Mouse (Mus musculus) E14TG2a.4 (cell line): Measurements from ENCODE around the gene Trim69.
A peak's percentile ranks its signal among the peaks of the same experiment; 100 is the strongest.

Experiments used
- H3K27me3 ChIP-seq: 2 replicates; pipeline ENCODE4 v1.6.1; 2014; ENCODE audit warnings: low read length, control low read depth; ENCODE audit not compliant: insufficient read depth
- H3K36me3 ChIP-seq: 2 replicates; pipeline ENCODE4 v1.6.1; 2014; ENCODE audit warnings: low read length, control low read depth; ENCODE audit not compliant: insufficient read depth
- H3K4me1 ChIP-seq: replicated peaks from 2 replicates; pipeline ENCODE4 v1.6.1; 2014; ENCODE audit warnings: low read depth, low read length, control low read depth
- H3K4me3 ChIP-seq: replicated peaks from 2 replicates; pipeline ENCODE4 v1.5.1; 2014; ENCODE audit warnings: mild to moderate bottlenecking, low read length
- H3K9me3 ChIP-seq: 2 replicates; pipeline ENCODE4 v1.6.1; 2014; ENCODE audit warnings: low read length, control low read depth
- CTCF ChIP-seq: conservative IDR thresholded peaks from 2 replicates; pipeline ENCODE4 v1.5.1; 2014; ENCODE audit warnings: low read length
- NANOG ChIP-seq: IDR thresholded peaks from 2 replicates; pipeline ENCODE4 v1.6.1; 2014; ENCODE audit warnings: borderline replicate concordance, low read length, mixed read lengths
- POU5F1 ChIP-seq: IDR thresholded peaks from 2 replicates; pipeline ENCODE4 v1.6.1; 2014; ENCODE audit warnings: low read length, borderline replicate concordance

Trim69 gene

DNA sequence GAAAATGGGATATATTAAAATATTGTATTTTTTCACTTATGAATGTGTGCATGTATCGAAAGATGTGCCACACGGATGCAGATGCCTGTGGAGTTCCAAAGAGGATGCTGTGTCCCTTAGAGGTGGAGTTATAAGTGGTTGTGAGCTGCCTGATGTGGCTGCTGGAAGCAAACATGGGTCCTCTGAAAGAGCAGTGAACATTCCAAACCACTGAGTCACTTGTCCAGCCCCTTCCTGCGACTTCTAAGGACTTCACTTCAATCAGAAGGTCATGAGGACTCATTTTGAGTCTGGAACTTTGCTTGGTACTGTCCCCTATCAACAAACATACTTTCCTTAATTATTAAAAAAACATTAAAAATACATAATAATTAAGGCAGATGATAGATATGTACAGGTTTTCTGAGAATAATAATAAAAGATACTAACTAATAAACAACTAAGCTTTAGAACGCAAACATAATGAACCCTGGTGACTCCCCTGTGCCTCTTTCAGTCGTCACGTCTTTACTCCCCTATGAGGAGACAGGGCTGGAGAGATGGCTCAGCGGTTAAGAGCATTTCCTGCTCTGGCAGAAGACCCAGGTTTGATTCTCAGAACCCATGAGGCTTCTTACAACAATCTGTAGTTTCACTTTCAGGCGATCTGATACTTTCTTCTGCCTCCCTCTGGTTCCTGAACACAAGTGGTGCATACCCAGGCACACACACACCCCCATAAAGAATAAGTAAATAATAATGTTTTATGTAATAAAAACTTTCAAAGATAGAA, 19.7 kb downstream of the Trim69 start:
- no peak overlapping the region for H3K4me3 ChIP-seq
- TF ChIP-seq NANOG (no peak), CTCF (no peak), POU5F1 (no peak)
- no peaks in the 10 kb centered on the region for H3K4me1 ChIP-seq
- peaks cover 10% of the 10 kb centered on the region for H3K27me3 ChIP-seq
- H3K36me3 ChIP-seq, result no peaks in the 10 kb centered on the region
- no peaks in the 10 kb centered on the region for H3K9me3 ChIP-seq

DNA sequence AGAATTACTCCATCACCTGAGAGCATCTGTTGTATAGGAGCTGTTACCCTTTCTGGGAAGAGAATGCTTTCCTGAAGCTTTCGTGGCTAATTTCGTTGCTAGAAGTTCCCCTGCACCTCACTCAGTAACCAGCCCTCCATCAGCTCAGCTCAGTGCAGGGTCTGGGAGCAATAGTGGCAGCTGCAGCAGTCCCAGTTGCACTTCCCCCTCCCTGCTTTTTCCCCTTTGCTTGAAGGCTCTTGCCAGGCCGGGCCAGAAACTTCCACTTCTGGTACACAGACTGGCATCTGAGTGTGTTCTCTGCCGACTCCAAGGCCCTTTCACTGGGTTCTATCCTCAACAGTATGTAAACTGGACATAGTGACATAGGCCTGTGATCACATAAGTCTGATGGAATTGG, 24.6 kb downstream of the Trim69 start:
- H3K4me1 ChIP-seq, result peaks cover 9% of the 10 kb centered on the region
- no peak for TF ChIP-seq POU5F1
- no peak for TF ChIP-seq NANOG
- TF ChIP-seq CTCF, result no peak
- peaks cover 17% of the 10 kb centered on the region for H3K27me3 ChIP-seq
- no peak overlapping the region for H3K4me3 ChIP-seq
- H3K36me3 ChIP-seq, result no peaks in the 10 kb centered on the region
- H3K9me3 ChIP-seq, result no peaks in the 10 kb centered on the region

DNA sequence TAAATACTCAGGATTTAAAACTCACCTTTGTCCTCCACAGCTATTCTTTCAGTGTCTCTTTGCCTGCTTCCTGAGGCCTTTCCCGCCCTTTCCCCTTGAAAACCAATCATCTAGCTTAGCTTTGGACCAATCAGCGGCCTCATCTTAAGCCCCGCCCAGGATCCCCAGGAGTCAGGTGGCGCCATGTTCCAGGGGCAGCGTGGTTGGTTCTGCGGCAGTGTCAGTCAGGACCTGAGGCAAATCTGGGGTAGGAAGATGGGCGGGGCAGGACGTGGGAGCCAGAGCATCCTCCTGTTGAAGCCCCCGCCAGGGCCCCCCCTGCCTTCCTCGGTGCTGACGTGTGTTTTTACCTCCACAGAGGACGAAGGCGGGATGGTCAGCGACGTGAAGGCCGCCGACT, 25.6 kb downstream of the Trim69 start, which contains the start of the genes Patl2 and Terb2:
Gene Patl2 (minus strand): TSS at position 84 of the 400 bp plus-strand sequence.
Gene Terb2 (plus strand): TSS at position 167 of the 400 bp plus-strand sequence.
- Histone ChIP-seq H3K4me1 (peaks cover 9% of the 10 kb centered on the region), H3K9me3 (no peaks in the 10 kb centered on the region), H3K4me3 (peak within 1 kb of the TSS; percentile 74), H3K36me3 (0 out of 2 replicates have a peak, but pooled peaks cover 4% of the 10 kb centered on the region), H3K27me3 (peaks cover 17% of the 10 kb centered on the region)
- no peak for TF ChIP-seq CTCF
- no peak for TF ChIP-seq POU5F1
- no peak for TF ChIP-seq NANOG

DNA sequence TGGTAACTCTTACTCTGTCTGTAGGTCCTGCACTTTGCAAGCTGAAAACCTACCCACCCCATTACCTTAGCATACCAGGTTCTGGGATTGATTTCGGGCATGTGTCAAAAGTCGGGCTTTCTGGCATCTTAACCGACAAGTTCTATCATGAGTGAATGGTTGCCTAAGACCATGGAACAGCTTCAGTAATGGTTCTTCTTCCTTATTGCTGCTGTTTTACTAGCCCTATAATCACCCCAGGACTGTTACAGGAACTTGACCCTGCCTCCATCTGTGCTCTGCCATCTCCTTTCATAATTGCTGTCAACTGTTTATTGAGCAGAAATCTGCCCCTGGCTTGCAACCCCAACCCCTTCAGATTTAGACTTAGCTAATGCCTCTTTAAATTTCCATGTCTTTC, 26.3 kb downstream of the Trim69 start:
- 0 out of 2 replicates have a peak, but pooled peaks cover 4% of the 10 kb centered on the region for H3K36me3 ChIP-seq
- H3K27me3 ChIP-seq, result peaks cover 17% of the 10 kb centered on the region
- H3K9me3 ChIP-seq, result no peaks in the 10 kb centered on the region
- peak overlapping the region; percentile 74 for H3K4me3 ChIP-seq
- TF ChIP-seq NANOG, result no peak
- no peak for TF ChIP-seq POU5F1
- TF ChIP-seq CTCF, result no peak
- peaks cover 9% of the 10 kb centered on the region for H3K4me1 ChIP-seq

DNA sequence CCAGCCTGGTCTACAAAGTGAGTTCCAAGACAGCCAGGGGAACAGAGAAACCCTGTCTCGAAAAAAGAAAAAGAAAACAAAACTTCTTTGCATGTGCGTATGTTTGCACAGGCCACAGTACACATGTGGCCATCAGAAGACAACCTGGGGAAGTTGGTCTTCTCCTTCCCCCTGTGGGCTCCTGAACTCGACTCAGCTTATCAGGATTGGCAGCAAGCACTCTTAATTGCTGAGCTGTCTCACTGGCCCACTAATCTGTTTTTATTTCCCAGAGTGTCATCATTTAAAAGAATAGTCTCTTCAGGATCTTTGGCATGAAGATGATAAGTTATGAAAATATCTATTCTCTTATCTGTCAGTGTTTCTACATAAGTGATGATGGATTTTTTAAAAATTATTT, 31.3 kb downstream of the Trim69 start:
- H3K36me3 ChIP-seq, result 0 out of 2 replicates have a peak, but pooled peaks cover 8% of the 10 kb centered on the region
- H3K4me3 ChIP-seq, result no peak overlapping the region
- H3K9me3 ChIP-seq, result no peaks in the 10 kb centered on the region
- peaks cover 7% of the 10 kb centered on the region for H3K4me1 ChIP-seq
- TF ChIP-seq POU5F1, result no peak
- no peak for TF ChIP-seq CTCF
- TF ChIP-seq NANOG, result no peak
- peaks cover under 1% of the 10 kb centered on the region for H3K27me3 ChIP-seq

DNA sequence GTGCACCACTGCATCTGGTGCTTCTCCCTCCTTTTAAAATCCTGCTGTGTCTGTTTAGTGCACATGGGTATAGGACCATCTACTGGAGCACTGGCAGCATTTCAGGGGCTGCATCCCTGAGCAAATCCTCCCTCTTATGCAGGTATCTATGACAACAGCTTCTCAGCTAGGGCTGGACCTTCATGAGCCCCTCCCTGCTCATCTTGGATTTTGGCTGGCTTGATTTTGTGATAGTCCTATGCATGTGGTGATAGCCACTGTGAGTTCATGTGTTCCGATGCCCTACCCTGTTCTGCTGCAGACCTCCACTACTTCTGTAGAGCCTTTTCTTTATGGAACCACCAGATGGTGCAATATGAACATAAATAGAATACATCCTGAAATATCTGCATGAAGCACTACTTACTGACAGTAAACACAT, 34.0 kb downstream of the Trim69 start:
- Histone ChIP-seq H3K27me3 (no peaks in the 10 kb centered on the region), H3K4me3 (no peak overlapping the region), H3K9me3 (no peaks in the 10 kb centered on the region), H3K4me1 (0 out of 2 replicates have a peak, but pooled peaks cover 8% of the 10 kb centered on the region), H3K36me3 (0 out of 2 replicates have a peak, but pooled peaks cover 8% of the 10 kb centered on the region)
- no peak for TF ChIP-seq POU5F1
- no peak for TF ChIP-seq NANOG
- TF ChIP-seq CTCF, result no peak

DNA sequence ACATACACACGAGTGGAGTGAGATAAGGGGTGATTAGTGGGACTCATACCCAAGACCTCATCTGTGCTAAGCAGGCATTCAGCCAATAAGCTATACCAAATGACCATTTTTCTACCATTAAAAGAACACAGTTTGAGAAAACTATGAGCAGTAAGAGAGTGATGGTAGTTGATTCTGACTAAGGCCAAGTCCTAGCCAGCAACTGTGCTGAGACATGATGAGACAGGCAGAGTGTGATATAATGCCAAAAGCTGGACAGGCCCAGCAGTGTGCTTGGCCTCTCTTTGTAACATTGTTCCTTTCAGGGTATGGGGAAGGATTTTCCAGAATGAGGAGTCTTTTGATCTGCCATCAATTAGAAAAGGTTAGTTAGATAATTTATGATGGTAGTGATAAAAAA, 41.0 kb downstream of the Trim69 start:
- TF ChIP-seq POU5F1 (no peak), CTCF (no peak), NANOG (no peak)
- 0 out of 2 replicates have a peak, but pooled peaks cover 3% of the 10 kb centered on the region for H3K4me1 ChIP-seq
- no peaks in the 10 kb centered on the region for H3K36me3 ChIP-seq
- H3K4me3 ChIP-seq, result no peak overlapping the region
- no peaks in the 10 kb centered on the region for H3K27me3 ChIP-seq
- no peaks in the 10 kb centered on the region for H3K9me3 ChIP-seq

DNA sequence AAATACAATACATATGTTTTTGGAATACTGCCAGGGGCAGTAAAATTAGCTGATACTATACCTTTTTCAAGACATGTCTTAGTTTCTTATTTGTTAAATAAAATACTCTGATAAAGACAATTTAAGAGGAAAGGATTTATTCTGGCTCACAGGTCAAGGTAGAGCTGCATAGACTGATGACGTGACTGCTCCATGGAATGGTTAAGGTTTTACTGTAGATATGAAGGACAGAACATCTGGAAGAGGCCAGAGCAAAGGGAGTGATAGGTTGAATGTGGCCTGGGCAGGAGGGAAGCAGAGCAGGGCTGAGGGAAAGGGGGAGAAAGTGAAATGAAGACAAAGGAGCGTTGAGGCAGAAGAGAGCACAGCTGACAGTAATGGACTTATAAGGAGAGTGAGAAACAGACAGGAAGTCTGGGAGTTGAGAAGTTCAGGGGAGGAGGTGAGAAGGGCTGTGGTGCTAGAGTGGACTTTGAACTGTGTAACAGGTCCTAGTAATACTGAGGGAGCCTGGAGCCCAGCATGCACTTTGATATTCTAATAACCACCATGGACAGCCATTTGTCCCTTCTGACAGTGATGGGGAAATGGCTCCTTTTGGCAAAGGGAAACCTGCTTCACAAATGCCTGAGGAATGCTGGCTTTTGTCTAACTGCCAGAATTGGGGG, 46.1 kb downstream of the Trim69 start:
- Histone ChIP-seq H3K4me1 (peaks cover 11% of the 10 kb centered on the region; the same call in 1 of the 2 replicates), H3K9me3 (no peaks in the 10 kb centered on the region), H3K27me3 (no peaks in the 10 kb centered on the region), H3K36me3 (no peaks in the 10 kb centered on the region), H3K4me3 (no peak overlapping the region)
- no peak for TF ChIP-seq CTCF
- TF ChIP-seq POU5F1, result no peak
- no peak for TF ChIP-seq NANOG
